Mouse (Mus musculus) liver, embryonic 14.5 days (tissue): Measurements from ENCODE around the gene Poldip2. TPM values are rescaled to one million over a fixed set of nuclear protein-coding genes. Genes with fewer than 3 reads are reported as not detected.

ENCODE experiments used
- ATAC-seq: fragments of 200-750 bp; cut with Nextera tagmentation; 2 replicates; pipeline ENCODE4 v1.8.0; 2017; ENCODE audit warnings: moderate number of reproducible peaks, mild to moderate bottlenecking, moderate library complexity; ENCODE audit not compliant: insufficient read depth
- DNase-seq, 3 experiments: peaks; one replicate each; pipeline ENCODE4 v3.0.0-alpha.2; 2012 to 2013; ENCODE audit warnings: low read depth in 3 of 3, low spot score in 3 of 3
- H3K27ac ChIP-seq: fragments of 300-500 bp; sonication (generic); 2 replicates; pipeline ENCODE4 v1.5.1; 2014; ENCODE audit warnings: moderate library complexity, mild to moderate bottlenecking, control low read depth, inconsistent platforms
- H3K27me3 ChIP-seq: fragments of 300-500 bp; sonication (generic); 2 replicates; pipeline ENCODE4 v1.6.1; 2014; ENCODE audit warnings: mild to moderate bottlenecking, low read length, moderate library complexity; ENCODE audit not compliant: control insufficient read depth, insufficient read depth
- H3K36me3 ChIP-seq: fragments of 300-500 bp; sonication (generic); replicated peaks from 2 replicates; pipeline ENCODE4 v1.6.1; 2014; ENCODE audit warnings: low read depth; ENCODE audit not compliant: control insufficient read depth, insufficient read depth
- H3K4me1 ChIP-seq, 2 experiments: fragments of 200-500 bp in 1 of 2; fragments of 300-500 bp in 1 of 2; sonication (generic) in 1 of 2; replicated peaks; 2 replicates each; pipeline ENCODE4 v1.6.1; 2012 to 2014; ENCODE audit warnings: antibody characterized with exemption in 1 of 2, inconsistent platforms in 1 of 2, low read length in 1 of 2; ENCODE audit not compliant: control insufficient read depth in 2 of 2, insufficient read depth in 2 of 2
- H3K4me2 ChIP-seq: fragments of 300-500 bp; sonication (generic); 2 replicates; pipeline ENCODE4 v1.6.1; 2014; ENCODE audit warnings: low read depth, mild to moderate bottlenecking, control low read depth, moderate library complexity
- H3K4me3 ChIP-seq, 2 experiments: fragments of 200-500 bp in 1 of 2; fragments of 300-500 bp in 1 of 2; sonication (generic) in 1 of 2; 2 replicates each; pipeline ENCODE4 v1.5.1; 2012 to 2014; ENCODE audit warnings: low read depth in 2 of 2, low read length in 2 of 2, mild to moderate bottlenecking in 2 of 2, control low read depth in 1 of 2, inconsistent platforms in 1 of 2, moderate library complexity in 1 of 2; ENCODE audit not compliant: insufficient read depth in 1 of 2
- H3K9ac ChIP-seq: fragments of 300-500 bp; sonication (generic); replicated peaks from 2 replicates; pipeline ENCODE4 v1.6.1; 2014; ENCODE audit warnings: mild to moderate bottlenecking, control low read depth, moderate library complexity
- H3K9me3 ChIP-seq: fragments of 300-500 bp; sonication (generic); 2 replicates; pipeline ENCODE4 v1.6.1; 2016; ENCODE audit warnings: low read length, mixed read lengths; ENCODE audit not compliant: control insufficient read depth
- CTCF ChIP-seq: IDR thresholded peaks from 2 replicates; pipeline ENCODE4 v1.5.1; 2016; ENCODE audit warnings: antibody characterized with exemption, low read depth, control low read depth
- EP300 ChIP-seq: IDR thresholded peaks from 2 replicates; pipeline ENCODE4 v1.6.1; 2016; ENCODE audit warnings: antibody characterized with exemption, low read depth
- WGBS: fragments of 180-500 bp; shearing (Covaris S2); extraction: QIAGEN DNeasy Blood & Tissue Kit; methylation state at CpG from one replicate; pipeline ENCODE4 v1.1.7; 2014; ENCODE audit not compliant: insufficient replicate concordance; 5-methylcytosine and 5-hydroxymethylcytosine counted together
- polyA plus RNA-seq, 2 experiments: library from polyadenylated mRNA; depleted of rRNA in 1 of 2; stranded (reverse) in 1 of 2; unstranded in 1 of 2; fragments of >200 nt; fragmentation: Nextera tagmentation in 1 of 2; extraction: Ambion mirVana in 1 of 2; gene quantifications; 2 replicates each; pipeline versions ENCODE4 v1.2.1 to v1.2.3; 2012 to 2014

Poldip2 gene
- polyA plus RNA-seq, 2 experiments = 28.2 to 57.2 TPM

DNA sequence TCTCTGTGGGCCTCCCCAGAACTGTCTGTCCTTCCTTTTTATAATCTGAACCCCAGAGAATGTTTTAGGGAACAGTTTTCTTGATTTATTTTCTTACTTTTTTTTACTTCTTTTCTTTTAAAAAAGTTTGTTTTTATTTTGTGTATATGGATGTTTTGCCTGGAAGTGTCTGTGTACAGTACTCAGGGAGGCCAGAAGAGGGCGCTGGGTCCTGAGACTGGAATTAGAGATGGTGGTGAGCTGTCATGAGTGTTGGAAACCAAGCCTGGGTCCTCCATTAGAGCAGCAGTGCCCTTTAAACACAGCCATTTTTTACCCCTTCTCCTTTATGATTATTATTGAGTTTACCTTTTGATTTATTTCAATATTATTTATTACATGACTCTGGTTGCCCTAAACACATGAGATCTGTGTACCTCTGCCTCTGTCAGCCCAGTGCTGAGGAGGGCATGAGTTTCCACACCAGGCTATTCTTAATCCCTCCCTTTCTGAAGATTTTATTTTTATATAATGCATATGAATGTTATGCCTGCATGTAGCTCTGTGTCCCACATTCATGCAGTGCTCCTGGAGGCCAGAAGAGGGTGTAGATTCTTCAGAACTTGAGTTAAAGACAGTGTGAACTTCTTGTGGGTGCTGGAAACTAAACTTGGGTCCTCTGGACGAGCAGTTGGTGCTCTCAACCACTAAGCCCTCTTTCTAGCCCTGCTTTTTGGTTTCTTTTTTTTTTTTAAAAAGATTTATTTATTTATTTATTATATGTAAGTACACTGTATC, 3.7 kb downstream of the Poldip2 start:
- H3K27ac ChIP-seq = no peak overlapping the region
- DNase-seq (no peak), ATAC-seq (no peak)
- 37% methylated on average over 2 of the region's 2 CpGs for WGBS
- no peak overlapping the region for H3K9ac ChIP-seq
- no peaks in the 10 kb centered on the region for H3K9me3 ChIP-seq
- H3K27me3 ChIP-seq = no peaks in the 10 kb centered on the region
- H3K4me1 ChIP-seq = peaks cover 4 to 11% of the 10 kb centered on the region in 2 experiments; a peak in 3 of 4 replicates
- no peak overlapping the region for H3K4me3 ChIP-seq
- H3K4me2 ChIP-seq = no peak overlapping the region
- TF ChIP-seq EP300 = no peak
- peak; percentile 69 for TF ChIP-seq CTCF
- H3K36me3 ChIP-seq = peaks cover 33% of the 10 kb centered on the region

DNA sequence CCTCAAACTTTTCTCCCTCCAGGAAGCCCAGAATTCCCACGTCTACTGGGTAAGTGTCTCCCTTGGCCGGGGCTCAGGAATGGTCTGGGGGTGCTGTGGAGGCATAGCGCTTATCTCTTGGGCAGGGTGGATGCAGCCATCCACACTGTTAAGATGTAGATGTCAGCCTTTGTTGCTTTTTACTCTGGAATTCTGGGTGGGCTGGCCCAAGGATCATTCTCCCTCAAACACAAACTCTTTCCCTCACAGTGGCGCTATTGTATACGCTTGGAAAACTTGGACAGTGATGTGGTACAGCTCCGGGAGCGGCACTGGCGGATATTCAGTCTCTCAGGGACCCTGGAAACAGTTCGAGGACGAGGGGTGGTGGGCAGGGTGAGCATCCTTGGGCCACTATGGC, 6.9 kb downstream of the Poldip2 start:
- no peak overlapping the region for H3K9ac ChIP-seq
- no peak for ATAC-seq

DNA sequence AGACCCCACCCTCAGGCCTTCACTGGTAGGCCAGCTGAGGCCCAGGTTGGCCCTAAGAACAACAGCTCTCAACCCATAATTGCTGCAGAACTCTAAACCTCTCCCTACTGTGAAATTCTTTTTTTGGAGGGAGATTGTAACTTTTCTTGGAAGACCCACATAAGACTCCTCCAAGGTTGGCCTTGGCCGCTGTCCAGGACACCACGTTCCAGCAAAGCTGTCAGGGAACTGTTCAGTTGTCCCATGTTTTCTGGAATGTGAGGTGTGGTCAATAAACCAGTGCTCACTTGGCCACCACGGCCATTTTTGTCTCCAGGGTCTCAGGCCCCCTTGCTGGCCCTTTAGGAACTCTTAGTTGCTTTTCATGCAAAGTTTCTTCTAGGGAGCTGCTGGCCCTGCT, 9.9 kb downstream of the Poldip2 start:
- Histone ChIP-seq H3K9ac (no peak overlapping the region), H3K4me2 (no peak overlapping the region), H3K4me3 (no peak overlapping the region), H3K36me3 (peaks cover 37% of the 10 kb centered on the region), H3K4me1 (no peaks in the 10 kb centered on the region), H3K27me3 (no peaks in the 10 kb centered on the region), H3K9me3 (no peaks in the 10 kb centered on the region), H3K27ac (no peak overlapping the region)
- TF ChIP-seq CTCF (no peak), EP300 (no peak)
- ATAC-seq (no peak), DNase-seq (no peak)
- 78% methylated on average over 3 of the region's 3 CpGs for WGBS

More for the DNA sequence above, 6.9 kb downstream of the Poldip2 start:
- TF ChIP-seq CTCF = no peak
- no peak for TF ChIP-seq EP300
- Histone ChIP-seq H3K27me3 (no peaks in the 10 kb centered on the region), H3K4me2 (no peak overlapping the region), H3K4me3 (no peak overlapping the region), H3K9me3 (no peaks in the 10 kb centered on the region), H3K4me1 (no peaks in the 10 kb centered on the region), H3K36me3 (peaks cover 52% of the 10 kb centered on the region), H3K27ac (no peak overlapping the region)
- 84% methylated on average over 10 of the region's 10 CpGs for WGBS
- no peak for DNase-seq

DNA sequence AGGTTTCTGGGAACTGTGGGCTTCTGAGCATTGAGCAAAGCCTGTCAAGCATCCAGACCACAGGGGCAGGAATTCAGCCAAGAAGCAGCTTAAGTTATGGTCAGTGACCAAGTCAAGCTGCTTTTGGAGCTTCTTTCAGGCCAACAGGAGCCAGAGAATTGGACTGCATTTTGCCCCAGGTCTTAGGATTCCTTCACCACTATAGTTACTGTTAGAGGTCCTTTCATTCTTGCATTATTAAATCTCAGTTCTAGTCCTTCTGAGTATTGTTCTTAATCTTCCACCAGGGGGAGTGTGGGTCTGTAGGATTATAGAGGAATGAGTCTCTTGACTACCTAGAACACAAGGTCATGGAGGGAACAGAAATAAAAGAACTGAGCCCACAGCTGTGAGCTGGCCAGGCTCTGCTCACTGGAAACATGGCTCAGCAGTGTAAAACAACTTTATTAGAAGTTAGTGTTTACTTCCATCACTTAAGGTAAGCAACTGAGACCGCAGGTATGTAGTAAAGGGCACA, 10.5 kb downstream of the Poldip2 start:
- Histone ChIP-seq H3K4me2 (no peak overlapping the region), H3K27ac (no peak overlapping the region), H3K4me3 (no peak overlapping the region), H3K9ac (no peak overlapping the region), H3K27me3 (no peaks in the 10 kb centered on the region), H3K4me1 (no peaks in the 10 kb centered on the region), H3K9me3 (no peaks in the 10 kb centered on the region), H3K36me3 (peaks cover 36% of the 10 kb centered on the region)
- ATAC-seq = no peak
- DNase-seq = no peak
- 80% methylated on average over 1 of the region's 1 CpGs for WGBS
- TF ChIP-seq CTCF (peak; percentile 36; the same call in 1 of the 2 replicates), EP300 (no peak)

GRCm38 (mm10) chr11:78523241-78523955, 11.4 kb downstream of the Poldip2 start:
- H3K4me2 ChIP-seq = no peak overlapping the region
- H3K9ac ChIP-seq = no peak overlapping the region
- H3K27me3 ChIP-seq = no peaks in the 10 kb centered on the region
- H3K4me1 ChIP-seq = no peaks in the 10 kb centered on the region
- H3K27ac ChIP-seq = no peak overlapping the region
- peaks cover 28% of the 10 kb centered on the region for H3K36me3 ChIP-seq
- ATAC-seq (no peak), DNase-seq (no peak)
- WGBS = 77% methylated on average over 9 of the region's 9 CpGs
- no peaks in the 10 kb centered on the region for H3K9me3 ChIP-seq
- TF ChIP-seq CTCF (no peak), EP300 (no peak)
- no peak overlapping the region for H3K4me3 ChIP-seq
